In genomic region chr2:141820795-141821194, GRCm38 (mm10) we compare ENCODE assay signal across 13 mouse cellular contexts.
DNase-seq lines count a peak whose midpoint lies in the region; ATAC-seq and TF ChIP-seq lines count a peak whose summit lies in the region.
"Had no signal": no experiment of that assay in that cellular context is flagged by ENCODE, and none has a peak within 500 bp of the region (broad histone marks: within the 10 kb centered on the region; RNA-seq: fewer than 3 reads in every experiment).

No protein-coding gene starts in this region.

- DNase-seq in hindbrain, embryonic 14.5 days (ENCODE audit: low spot score), result peak; percentile 35
- peak; percentile 96 for DNase-seq in cerebellum, adult 9-11 months
- DNase-seq in layer of hippocampus, adult 9-10 months (ENCODE audit: low spot score), result peak; percentile 32
- DNase-seq in liver, postnatal 0 days, result no peak
- no peak for DNase-seq in embryonic facial prominence, embryonic 10.5 days (ENCODE audit: low spot score)
- DNase-seq in kidney, postnatal 10 days, result no peak
- DNase-seq: embryo, embryonic 11 days; kidney, postnatal 14 days had no signal

- TF ChIP-seq CTCF in liver, postnatal 0 days (IDR thresholded peaks at IDR 0.05; ENCODE audit: low read depth), result no peak

- H3K4me2 ChIP-seq in hindbrain, embryonic 14.5 days (replicated peaks), result no peak overlapping the region
- H3K4me2 ChIP-seq in hindbrain, embryonic 12.5 days (replicated peaks), result no peak overlapping the region
- H3K4me2 ChIP-seq in liver, postnatal 0 days (ENCODE audit: low read depth, low read length), result no peak overlapping the region

- H3K9ac ChIP-seq in hindbrain, embryonic 14.5 days, result no peak overlapping the region
- H3K9ac ChIP-seq in hindbrain, embryonic 12.5 days, result no peak overlapping the region
- H3K9ac ChIP-seq in liver, postnatal 0 days (replicated peaks), result no peak overlapping the region

- no peak overlapping the region for H3K27ac ChIP-seq in hindbrain, embryonic 14.5 days
- H3K27ac ChIP-seq in hindbrain, embryonic 12.5 days, result no peak overlapping the region
- H3K27ac ChIP-seq in liver, postnatal 0 days (ENCODE audit: low read depth), result no peak overlapping the region
- H3K27ac ChIP-seq in embryonic facial prominence, embryonic 10.5 days (replicated peaks), result no peak overlapping the region
- H3K27ac ChIP-seq: hindbrain, embryonic 10.5 days; macrophage had no signal

- no peak overlapping the region for H3K4me3 ChIP-seq in hindbrain, embryonic 14.5 days (replicated peaks; ENCODE audit: low read length)
- no peak overlapping the region for H3K4me3 ChIP-seq in hindbrain, embryonic 12.5 days
- H3K4me3 ChIP-seq in liver, postnatal 0 days (ENCODE audit: low read depth, low read length), result no peak overlapping the region
- no peak overlapping the region for H3K4me3 ChIP-seq in embryonic facial prominence, embryonic 10.5 days
- H3K4me3 ChIP-seq: hindbrain, embryonic 10.5 days had no signal

- no peak for TF ChIP-seq EP300 in liver, postnatal 0 days (IDR thresholded peaks at IDR 0.05; ENCODE audit: low read depth)

- no peak for ATAC-seq in hindbrain, embryonic 14.5 days (ENCODE audit: low FRiP score)
- ATAC-seq in hindbrain, embryonic 12.5 days (ENCODE audit: low FRiP score), result no peak
- peak; percentile 62 for ATAC-seq in cerebellum, adult (ENCODE audit: insufficient number of reproducible peaks, low FRiP score, low TSS enrichment)
- no peak for ATAC-seq in liver, postnatal 0 days
- ATAC-seq: intestine, postnatal 0 days had no signal

- no peaks in the 10 kb centered on the region for H3K9me3 ChIP-seq in hindbrain, embryonic 14.5 days (ENCODE audit: control insufficient read depth, low read length)
- no peaks in the 10 kb centered on the region for H3K9me3 ChIP-seq in hindbrain, embryonic 12.5 days (replicated peaks)
- no peaks in the 10 kb centered on the region for H3K9me3 ChIP-seq in liver, postnatal 0 days (ENCODE audit: low read length)
- H3K9me3 ChIP-seq in embryonic facial prominence, embryonic 10.5 days, result no peaks in the 10 kb centered on the region
- H3K9me3 ChIP-seq: hindbrain, embryonic 10.5 days had no signal

- H3K27me3 ChIP-seq in hindbrain, embryonic 14.5 days (ENCODE audit: control insufficient read depth, insufficient read depth, low read length), result no peaks in the 10 kb centered on the region
- no peaks in the 10 kb centered on the region for H3K27me3 ChIP-seq in hindbrain, embryonic 12.5 days
- no peaks in the 10 kb centered on the region for H3K27me3 ChIP-seq in liver, postnatal 0 days (ENCODE audit: insufficient read depth, low read length)
- H3K27me3 ChIP-seq in embryonic facial prominence, embryonic 10.5 days (replicated peaks; ENCODE audit: low read depth, poor library complexity, severe bottlenecking), result peaks cover 9% of the 10 kb centered on the region; the same call in 1 of the 2 replicates

- H3K4me1 ChIP-seq in hindbrain, embryonic 14.5 days (replicated peaks; ENCODE audit: control insufficient read depth, insufficient read depth, low read length), result no peaks in the 10 kb centered on the region
- H3K4me1 ChIP-seq in hindbrain, embryonic 12.5 days, result no peaks in the 10 kb centered on the region
- H3K4me1 ChIP-seq in liver, postnatal 0 days (ENCODE audit: insufficient read depth), result no peaks in the 10 kb centered on the region
- H3K4me1 ChIP-seq in embryonic facial prominence, embryonic 10.5 days, result peaks cover 7% of the 10 kb centered on the region
- H3K4me1 ChIP-seq: hindbrain, embryonic 10.5 days had no signal

- H3K36me3 ChIP-seq in hindbrain, embryonic 14.5 days (replicated peaks; ENCODE audit: control insufficient read depth, insufficient read depth), result no peaks in the 10 kb centered on the region
- no peaks in the 10 kb centered on the region for H3K36me3 ChIP-seq in hindbrain, embryonic 12.5 days
- H3K36me3 ChIP-seq in liver, postnatal 0 days (replicated peaks; ENCODE audit: insufficient read depth, low read length), result no peaks in the 10 kb centered on the region
- H3K36me3 ChIP-seq in embryonic facial prominence, embryonic 10.5 days (replicated peaks), result no peaks in the 10 kb centered on the region
- H3K36me3 ChIP-seq: hindbrain, embryonic 10.5 days had no signal

Comparison
In these comparisons a context has a peak if more than half of its experiments do, and no peak if none do; other contexts are left out.
1. DNase-seq: peak in hindbrain, embryonic 14.5 days (single experiment), cerebellum, adult 9-11 months (single experiment) and layer of hippocampus, adult 9-10 months (single experiment); none in liver, postnatal 0 days (single experiment), embryonic facial prominence, embryonic 10.5 days (single experiment) and kidney, postnatal 10 days (single experiment).